In the genomic region with DNA sequence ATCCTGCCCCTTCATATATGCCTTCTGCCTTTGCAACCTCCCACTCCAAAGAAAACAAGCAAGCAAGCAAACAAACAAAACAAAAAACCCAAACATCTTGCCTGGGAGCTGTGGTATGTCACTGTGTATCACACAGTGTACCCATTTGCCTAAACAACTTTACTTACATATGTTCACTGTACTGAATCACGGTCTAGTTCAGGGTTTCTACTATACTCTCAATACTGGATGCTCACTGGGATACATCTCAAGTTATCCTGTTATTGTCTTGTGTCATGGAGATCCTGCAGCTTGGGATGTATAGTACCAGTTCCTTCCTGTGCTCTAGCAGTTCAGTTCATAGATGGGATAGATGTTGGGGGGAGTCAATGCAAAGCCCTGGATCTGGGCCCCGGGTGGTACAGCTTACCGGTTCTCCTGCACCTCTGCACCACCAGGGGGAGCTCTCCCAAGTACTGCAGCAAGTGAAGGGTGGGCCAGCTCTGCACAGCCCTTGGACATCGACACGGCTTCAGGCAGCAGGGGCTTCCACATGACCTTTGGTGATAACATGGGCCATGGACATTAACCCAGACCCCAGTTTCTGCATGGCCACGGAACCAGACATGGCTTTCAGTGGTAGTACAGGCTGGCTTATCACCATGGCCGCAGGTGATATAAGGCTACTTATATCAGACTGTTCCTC, we compare ENCODE assay signal across 8 mouse cellular contexts. TPM values are rescaled to one million over a fixed set of nuclear protein-coding genes. Genes with fewer than 3 reads are reported as not detected.
DNase-seq lines count a peak whose midpoint lies in the region; ATAC-seq and TF ChIP-seq lines count a peak whose summit lies in the region.

No protein-coding gene starts in this region.

- 45% methylated on average over 7 of the region's 7 CpGs for WGBS in heart, embryonic 11.5 days (ENCODE audit: insufficient replicate concordance)
- WGBS in kidney, embryonic 14.5 days = 42% methylated on average over 7 of the region's 7 CpGs

- H3K9ac ChIP-seq in heart, embryonic 11.5 days (ENCODE audit: low read depth, low read length) = no peak overlapping the region
- H3K9ac ChIP-seq in kidney, embryonic 14.5 days (ENCODE audit: low read depth, low read length) = no peak overlapping the region

- H3K36me3 ChIP-seq in C2C12 (ENCODE audit: control insufficient read depth, insufficient read depth) = no peaks in the 10 kb centered on the region
- no peaks in the 10 kb centered on the region for H3K36me3 ChIP-seq in heart, embryonic 11.5 days (ENCODE audit: control insufficient read depth, insufficient read depth, low read length)
- no peaks in the 10 kb centered on the region for H3K36me3 ChIP-seq in kidney, embryonic 14.5 days (ENCODE audit: control insufficient read depth, insufficient read depth, low read length)

- no peaks in the 10 kb centered on the region for H3K27me3 ChIP-seq in C2C12 (ENCODE audit: control insufficient read depth, insufficient read depth, insufficient read length)
- H3K27me3 ChIP-seq in heart, embryonic 11.5 days (ENCODE audit: control insufficient read depth, insufficient read depth, low read length) = no peaks in the 10 kb centered on the region
- H3K27me3 ChIP-seq in kidney, embryonic 14.5 days (ENCODE audit: control insufficient read depth, insufficient read depth, low read length) = no peaks in the 10 kb centered on the region

- H3K4me3 ChIP-seq in C2C12 (ENCODE audit: insufficient read depth, poor library complexity, severe bottlenecking) = no peak overlapping the region
- no peak overlapping the region for H3K4me3 ChIP-seq in heart, embryonic 11.5 days (ENCODE audit: low read depth, low read length)
- H3K4me3 ChIP-seq in kidney, embryonic 14.5 days (ENCODE audit: low read length) = no peak overlapping the region

- H3K79me2 ChIP-seq in C2C12 (ENCODE audit: control insufficient read depth, insufficient read depth) = no peaks in the 10 kb centered on the region

- no peak overlapping the region for H3K27ac ChIP-seq in heart, embryonic 11.5 days (ENCODE audit: low read depth, low read length)
- H3K27ac ChIP-seq in kidney, embryonic 14.5 days (ENCODE audit: low read depth, low read length) = no peak overlapping the region

- H3K79me3 ChIP-seq in C2C12 (ENCODE audit: low read depth) = no peaks in the 10 kb centered on the region

- no peaks in the 10 kb centered on the region for H3K9me3 ChIP-seq in heart, embryonic 11.5 days (replicated peaks; ENCODE audit: control insufficient read depth, low read length)
- H3K9me3 ChIP-seq in kidney, embryonic 14.5 days (ENCODE audit: control insufficient read depth, low read length) = no peaks in the 10 kb centered on the region

- DNase-seq in brain, adult 2 months (ENCODE audit: low read depth, low spot score) = peak; percentile 85
- DNase-seq in liver = peak; percentile 80
- peak; percentile 22 to 59 for DNase-seq in monocyte, adult 2 months (ENCODE audit: low read depth in 1 of 2, low spot score in 2 of 2)
- peak; percentile 77 to 93 for DNase-seq in spleen, postnatal 4 days (ENCODE audit: low spot score in 2 of 2)

- peak; percentile 92 for ATAC-seq in erythroblast, adult 5-6 weeks (replicated peaks; ENCODE audit: low FRiP score, poor library complexity, severe bottlenecking)
- peak; percentile 76; the same call in 1 of the 2 replicates for ATAC-seq in heart, embryonic 11.5 days (replicated peaks; ENCODE audit: insufficient number of reproducible peaks, low FRiP score, low TSS enrichment)
- peak; percentile 95 for ATAC-seq in kidney, embryonic 14.5 days (ENCODE audit: low FRiP score, low TSS enrichment)

- TF ChIP-seq CTCF in C2C12 (IDR thresholded peaks at IDR 0.05; ENCODE audit: control insufficient read depth, insufficient read depth, insufficient read length) = peak; percentile 56

- H3K4me2 ChIP-seq in heart, embryonic 11.5 days = no peak overlapping the region
- H3K4me2 ChIP-seq in kidney, embryonic 14.5 days (replicated peaks; ENCODE audit: low read depth, low read length) = no peak overlapping the region

- peaks cover 3% of the 10 kb centered on the region; the same call in 1 of the 2 replicates for H3K4me1 ChIP-seq in heart, embryonic 11.5 days (ENCODE audit: control insufficient read depth, insufficient read depth, low read length)
- no peaks in the 10 kb centered on the region for H3K4me1 ChIP-seq in kidney, embryonic 14.5 days (ENCODE audit: control insufficient read depth, insufficient read depth, low read length)

- H3ac ChIP-seq in C2C12 (ENCODE audit: control insufficient read depth, insufficient read length, low read depth) = no peak overlapping the region

TF ChIP-seq in C2C12, 6 proteins besides CTCF, POLR2A, EP300 and RAD21:
- TF ChIP-seq MYOG (IDR thresholded peaks at IDR 0.05; ENCODE audit: control insufficient read depth, extremely low read depth, insufficient read length) (no peak), MAX (IDR thresholded peaks at IDR 0.05) (no peak), CEBPB (IDR thresholded peaks at IDR 0.05; ENCODE audit: low read depth) (no peak), FOSL1 (IDR thresholded peaks at IDR 0.05; ENCODE audit: insufficient read depth, low read length, poor library complexity, severe bottlenecking) (no peak), MYOD1 (IDR thresholded peaks at IDR 0.05; ENCODE audit: control insufficient read depth, insufficient read length, low read depth) (no peak), USF1 (IDR thresholded peaks at IDR 0.05; ENCODE audit: low read depth) (no peak)
TF ChIP-seq in C2C12: peak in this region for 0.

RNA-seq across cellular contexts. Expression of a gene that starts 36.7 kb away (rescaled TPM):
- polyA plus RNA-seq in C2C12 (2012; fragmentation: generic; extraction: Trizol) = 23.4 TPM
- total RNA-seq in erythroblast, adult 5-6 weeks (2015; ENCODE audit: low replicate concordance) = 26.7 and 35.5 TPM in 2 replicates
- total RNA-seq in erythroblast, adult 5-6 weeks (2017; ENCODE audit: low replicate concordance) = 33.1 and 46.7 TPM in 2 replicates
- 66.9 and 68.1 TPM in 2 replicates for polyA plus RNA-seq in heart, embryonic 11.5 days (2014; fragmentation: Nextera tagmentation; extraction: Ambion mirVana)
- polyA plus RNA-seq in kidney, embryonic 14.5 days (2014; fragmentation: Nextera tagmentation; extraction: Ambion mirVana) = 87.0 and 102 TPM in 2 replicates

RNA-seq across cellular contexts. Expression of a gene that starts 37.0 kb away (rescaled TPM):
- 3.0 TPM for polyA plus RNA-seq in C2C12 (2012; fragmentation: generic; extraction: Trizol)
- 0.42 and 0.96 TPM in 2 replicates for total RNA-seq in erythroblast, adult 5-6 weeks (2015; ENCODE audit: low replicate concordance)
- total RNA-seq in erythroblast, adult 5-6 weeks (2017; ENCODE audit: low replicate concordance) = 1.2 and 1.5 TPM in 2 replicates
- 13.2 and 16.7 TPM in 2 replicates for polyA plus RNA-seq in heart, embryonic 11.5 days (2014; fragmentation: Nextera tagmentation; extraction: Ambion mirVana)
- polyA plus RNA-seq in kidney, embryonic 14.5 days (2014; fragmentation: Nextera tagmentation; extraction: Ambion mirVana) = 11.3 and 17.4 TPM in 2 replicates
